Mouse (Mus musculus) kidney, adult 2 months (tissue): ENCODE data around the gene H1foo.

ENCODE experiments used
- CTCF ChIP-seq: fragments of 200-500 bp; conservative IDR thresholded peaks from 2 replicates; pipeline ENCODE4 v1.5.1; 2011; ENCODE audit warnings: low read depth, mild to moderate bottlenecking, control low read depth, low read length, moderate library complexity, mixed read lengths; ENCODE audit not compliant: insufficient read depth, insufficient read length
- POLR2A ChIP-seq: fragments of 200-500 bp; IDR thresholded peaks from one replicate; pipeline ENCODE4 v1.6.1; 2011; ENCODE audit warnings: low read depth, low read length, control low read depth

- no peak for TF ChIP-seq POLR2A
- TF ChIP-seq CTCF: no peak
Measured at GRCm38 (mm10) chr6:115955664-115956063, 10.9 kb downstream of the H1foo start.
